Mouse (Mus musculus) myocyte (in vitro differentiated cells): Measurements from ENCODE around the gene Dock2.

Experiments used
- CEBPB ChIP-seq: IDR thresholded peaks from 2 replicates; pipeline ENCODE4 v1.6.1; 2011; ENCODE audit warnings: mild to moderate bottlenecking, moderate library complexity; ENCODE audit not compliant: poor library complexity, insufficient read depth, severe bottlenecking
- E2F4 ChIP-seq: IDR thresholded peaks from one replicate; pipeline ENCODE4 v1.6.1; 2011; ENCODE audit warnings: mild to moderate bottlenecking, control low read depth, moderate library complexity; ENCODE audit not compliant: insufficient read depth
- MAX ChIP-seq: IDR thresholded peaks from one replicate; pipeline ENCODE4 v1.6.1; 2011; ENCODE audit warnings: low read depth, mild to moderate bottlenecking, control low read depth
- MYOD1 ChIP-seq, 3 experiments: IDR thresholded peaks; one replicate each; pipeline ENCODE4 v1.6.1; 2011; ENCODE audit warnings: control low read depth in 2 of 3, low read depth in 2 of 3, mild to moderate bottlenecking in 2 of 3, moderate library complexity in 1 of 3; ENCODE audit not compliant: insufficient read length in 2 of 3, control insufficient read depth in 1 of 3
- MYOG ChIP-seq, 3 experiments: IDR thresholded peaks; one replicate each; pipeline ENCODE4 v1.6.1; 2011; ENCODE audit warnings: control low read depth in 2 of 3, low read depth in 2 of 3, mild to moderate bottlenecking in 2 of 3; ENCODE audit not compliant: insufficient read length in 2 of 3, control insufficient read depth in 1 of 3, insufficient read depth in 1 of 3
- POLR2A ChIP-seq: IDR thresholded peaks from one replicate; pipeline ENCODE4 v1.6.1; 2011; ENCODE audit warnings: low read depth, mild to moderate bottlenecking, control low read depth, moderate library complexity; ENCODE audit not compliant: insufficient read length
- SRF ChIP-seq: IDR thresholded peaks from one replicate; pipeline ENCODE4 v1.6.1; 2011; ENCODE audit warnings: low read depth; ENCODE audit not compliant: control insufficient read depth, insufficient read length
- TCF12 ChIP-seq: IDR thresholded peaks from one replicate; pipeline ENCODE4 v1.6.1; 2011; ENCODE audit warnings: mild to moderate bottlenecking, control low read depth; ENCODE audit not compliant: poor library complexity, insufficient read depth, severe bottlenecking
- TCF3 ChIP-seq: IDR thresholded peaks from one replicate; pipeline ENCODE4 v1.6.1; 2011; ENCODE audit warnings: low read depth, control low read depth; ENCODE audit not compliant: insufficient read length
- USF1 ChIP-seq: IDR thresholded peaks from one replicate; pipeline ENCODE4 v1.6.1; 2011; ENCODE audit warnings: low read depth, mild to moderate bottlenecking, control low read depth, moderate library complexity

DNA sequence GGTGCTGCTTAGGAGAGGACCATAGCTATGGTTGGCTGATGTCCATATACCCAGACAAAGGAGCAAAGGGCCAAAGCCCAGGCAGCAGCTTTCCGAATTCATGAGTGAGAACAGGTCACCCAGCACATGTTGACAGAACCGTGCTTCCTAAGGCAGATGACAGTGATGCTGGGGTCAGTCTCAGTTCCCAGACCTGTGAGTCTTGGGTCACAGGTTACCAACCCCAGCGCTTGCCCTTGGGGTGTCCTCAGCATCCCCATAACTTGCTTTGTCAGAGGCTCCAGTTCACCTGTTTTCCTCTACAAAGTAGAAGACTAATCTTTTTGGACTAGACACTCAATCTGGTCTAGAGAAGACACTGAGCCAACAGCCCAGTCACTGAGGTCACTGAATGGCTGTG lies 252.7 kb downstream of the Dock2 start:
- TF ChIP-seq MAX (no peak), USF1 (no peak), POLR2A (no peak), MYOG (IDR thresholded peaks at IDR 0.05; ENCODE audit: control insufficient read depth in 1 of 3, insufficient read depth in 1 of 3, insufficient read length in 2 of 3, low read depth in 2 of 3) (no peak), E2F4 (no peak), TCF3 (no peak), CEBPB (no peak), MYOD1 (IDR thresholded peaks at IDR 0.05; ENCODE audit: control insufficient read depth in 1 of 3, insufficient read length in 2 of 3, low read depth in 2 of 3) (no peak), SRF (no peak), TCF12 (no peak)
